Mouse (Mus musculus): ENCODE results near the gene Spryd3.

Spryd3 gene

DNA sequence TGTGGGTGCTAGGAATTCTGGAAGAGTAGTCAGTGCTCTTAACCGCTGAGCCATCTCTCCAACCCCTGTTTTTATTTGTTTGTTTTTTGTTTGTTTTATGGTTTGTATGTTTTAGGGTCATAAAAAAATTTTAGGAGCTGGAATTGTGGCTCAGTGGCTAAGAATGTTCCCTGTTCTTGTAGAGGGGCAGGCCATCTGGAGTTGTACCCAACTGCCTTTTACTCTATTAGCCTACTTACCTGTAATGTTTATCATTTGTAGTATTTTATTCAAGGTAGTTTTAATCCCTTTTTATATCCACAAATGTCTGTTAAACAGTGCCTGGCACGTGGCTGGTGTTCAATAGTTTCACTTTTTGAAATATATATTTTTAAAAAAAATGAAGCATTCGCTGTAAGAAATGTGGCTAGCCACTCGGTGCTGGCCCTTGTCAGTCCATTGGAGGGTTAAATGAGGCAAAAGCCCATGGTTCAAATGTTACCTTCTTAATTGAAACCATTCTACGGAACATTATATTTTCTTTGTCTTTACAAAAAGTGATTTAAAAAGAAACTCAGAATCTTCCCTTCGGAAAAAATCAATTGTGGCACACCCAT is 63.0 kb downstream of the Spryd3 start:
- DNase-seq (ENCODE audit: low read depth, low spot score): no peak

DNA sequence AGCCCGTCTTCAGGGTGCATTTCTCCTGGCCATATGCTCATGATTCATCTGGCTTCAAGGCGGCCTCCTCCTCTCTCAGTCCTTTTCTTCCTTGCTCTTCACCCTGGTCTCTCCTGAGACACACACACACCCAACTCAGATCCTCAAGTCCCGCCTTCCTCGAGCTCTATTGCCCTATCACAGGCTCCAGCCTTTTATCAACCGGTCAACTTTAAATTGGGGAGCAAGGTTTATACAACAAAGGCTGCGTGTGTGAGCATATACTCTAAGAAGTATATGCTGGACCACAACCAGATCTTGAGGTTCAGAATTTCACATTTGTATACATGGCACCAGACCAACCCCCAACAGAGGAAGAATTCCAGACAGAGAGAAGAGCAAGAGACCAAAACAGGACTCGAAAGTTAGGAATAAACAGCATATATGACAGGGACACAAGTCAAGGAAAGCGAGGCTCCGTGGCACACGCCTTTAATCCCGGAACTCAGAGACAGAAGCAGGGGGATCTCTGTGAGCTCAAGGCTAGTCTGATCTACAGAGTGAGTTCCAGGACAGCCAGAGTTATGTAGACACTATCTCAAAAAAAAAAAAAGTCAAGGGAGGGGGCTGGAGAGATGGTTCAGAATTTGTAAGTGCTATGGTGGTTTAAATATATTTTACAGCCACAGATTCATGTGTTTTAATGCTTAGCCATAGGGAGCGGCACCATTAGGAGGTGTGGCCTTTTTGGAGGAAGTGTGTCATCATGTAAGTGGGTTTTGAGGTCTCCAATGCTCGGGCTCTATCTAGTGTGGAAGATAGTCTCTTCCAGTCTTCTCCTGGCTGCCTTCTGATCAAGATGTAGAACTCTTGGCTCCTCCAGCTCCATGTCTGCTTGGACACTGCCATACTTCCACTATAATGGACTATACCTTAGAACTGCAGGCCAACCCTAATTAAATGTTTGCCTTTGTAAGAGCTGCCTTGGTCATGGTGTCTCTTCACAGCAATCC is 65.3 kb downstream of the Spryd3 start:
- no peak for DNase-seq (ENCODE audit: low read depth, low spot score)
